Mouse (Mus musculus): ENCODE results near the gene Glg1.
"Not testable (repeated sequence)": the region's sequence is repeated elsewhere in the genome, so short reads cannot be mapped to it uniquely, and the experiment has no call there.

Gene Glg1

DNA sequence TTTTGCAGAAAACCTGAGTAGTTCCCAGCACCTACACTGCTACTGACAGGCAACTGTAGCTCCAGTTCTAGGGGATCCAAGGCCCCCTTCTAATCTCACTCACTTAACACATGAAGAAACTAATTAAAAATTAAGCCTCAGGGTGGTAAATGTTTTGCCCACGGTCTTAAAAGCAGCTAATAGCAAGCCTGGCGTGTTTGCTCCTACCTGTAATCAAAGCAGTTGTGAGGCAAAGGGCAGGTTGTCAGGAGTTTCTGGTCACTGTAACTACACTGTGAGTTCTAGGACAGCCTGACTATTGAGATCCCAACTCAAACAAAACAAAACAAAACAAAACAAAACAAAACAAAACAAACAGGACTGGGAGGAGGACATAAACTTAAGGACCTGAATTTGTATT is 8.9 kb downstream of the Glg1 start:
- no peak for DNase-seq

DNA sequence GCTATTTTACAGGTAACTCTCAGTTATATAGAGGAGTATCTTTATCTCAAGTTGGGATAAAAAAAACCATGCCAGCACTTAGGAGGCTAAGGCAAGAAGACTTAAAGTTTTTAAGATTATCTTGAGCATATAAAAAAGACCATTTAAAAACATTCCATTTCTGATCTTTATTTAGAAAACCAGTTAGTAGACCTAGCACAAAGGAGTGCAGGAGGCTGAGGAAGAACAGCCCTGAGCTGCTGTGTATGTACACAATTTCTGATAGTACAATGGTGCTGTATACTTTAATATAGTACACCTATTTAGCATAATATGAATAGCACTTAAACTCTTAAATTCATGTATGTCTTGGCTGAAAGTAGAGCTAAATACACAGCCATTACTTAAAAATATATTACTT is 10.9 kb downstream of the Glg1 start:
- DNase-seq = no peak

- not testable (repeated sequence) for DNase-seq
Observed at GRCm38 (mm10) chr8:111246864-111247263, 12.2 kb downstream of the Glg1 start.

- no peak for DNase-seq
Observed at GRCm38 (mm10) chr8:111246287-111246830, 12.7 kb downstream of the Glg1 start.

- no peak for DNase-seq
Observed at GRCm38 (mm10) chr8:111237301-111237700, 21.7 kb downstream of the Glg1 start.

DNA sequence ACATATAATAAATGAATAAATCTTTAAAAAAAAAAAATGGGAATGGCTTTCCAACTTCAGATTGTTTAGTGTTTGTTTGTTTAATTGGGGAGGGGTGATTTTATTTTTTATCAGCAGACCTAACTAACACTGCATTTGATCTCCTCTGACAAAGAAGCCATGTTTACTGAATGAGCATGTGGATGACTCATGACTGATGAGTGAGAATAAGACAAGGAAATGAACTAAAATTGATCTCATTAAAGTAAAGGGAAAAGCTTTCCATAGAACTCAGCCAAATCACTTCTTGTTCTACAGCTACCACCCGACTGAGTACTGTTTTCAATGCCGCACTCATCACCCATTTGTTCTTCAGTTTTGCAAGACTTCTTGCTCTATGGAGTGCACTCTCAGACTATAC is 25.3 kb downstream of the Glg1 start:
- no peak for DNase-seq

GRCm38 (mm10) chr8:111224153-111224552 is 34.9 kb downstream of the Glg1 start:
- DNase-seq = peak; percentile 5 to 10

DNA sequence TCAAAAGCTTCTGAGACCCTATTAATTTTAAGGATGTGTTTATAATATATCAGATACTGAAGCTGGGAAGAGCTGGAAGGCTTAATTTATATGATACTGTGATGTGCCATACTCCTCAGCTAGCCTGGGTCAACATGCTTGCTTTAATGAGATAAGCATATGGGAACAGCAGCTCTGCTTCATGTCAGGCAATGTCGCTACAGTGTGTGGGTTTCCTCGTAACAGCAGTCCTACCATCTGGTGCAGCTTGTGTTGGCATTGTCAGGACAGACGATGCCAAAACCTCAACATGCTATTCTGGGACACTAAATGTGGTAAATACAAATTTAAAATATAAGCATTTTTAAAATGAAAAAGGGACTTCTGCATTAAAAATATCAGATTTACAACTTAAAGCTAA is 40.9 kb downstream of the Glg1 start:
- DNase-seq = peak; percentile 20 to 52

GRCm38 (mm10) chr8:111213406-111213805 is 45.6 kb downstream of the Glg1 start:
- no peak for DNase-seq

GRCm38 (mm10) chr8:111211180-111211579 is 47.8 kb downstream of the Glg1 start:
- no peak for DNase-seq

- DNase-seq = no peak
Observed at GRCm38 (mm10) chr8:111209874-111210273, 49.1 kb downstream of the Glg1 start.

- DNase-seq = no peak
Observed at GRCm38 (mm10) chr8:111206321-111206720, 52.7 kb downstream of the Glg1 start.

DNA sequence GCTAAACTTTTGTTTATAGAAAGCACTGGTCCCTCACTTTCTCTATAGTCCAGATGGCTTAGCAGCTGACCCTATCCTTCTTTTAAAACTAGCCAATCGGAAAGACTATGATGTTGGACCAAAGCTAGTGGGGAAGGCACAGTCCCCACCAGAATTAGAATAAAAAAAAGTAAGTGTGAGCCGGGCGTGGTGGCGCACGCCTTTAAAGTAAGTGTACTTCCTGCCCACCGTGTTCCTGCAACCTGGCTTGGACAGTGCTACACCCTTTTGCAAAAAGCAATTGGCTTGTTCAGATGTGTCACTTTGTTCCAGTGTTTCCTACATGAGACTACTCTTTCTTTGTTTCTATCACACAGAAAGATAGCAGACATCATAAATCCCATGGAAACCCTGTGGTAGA is 54.0 kb downstream of the Glg1 start:
- no peak for DNase-seq

GRCm38 (mm10) chr8:111203341-111203740 is 55.7 kb downstream of the Glg1 start:
- DNase-seq = no peak

DNA sequence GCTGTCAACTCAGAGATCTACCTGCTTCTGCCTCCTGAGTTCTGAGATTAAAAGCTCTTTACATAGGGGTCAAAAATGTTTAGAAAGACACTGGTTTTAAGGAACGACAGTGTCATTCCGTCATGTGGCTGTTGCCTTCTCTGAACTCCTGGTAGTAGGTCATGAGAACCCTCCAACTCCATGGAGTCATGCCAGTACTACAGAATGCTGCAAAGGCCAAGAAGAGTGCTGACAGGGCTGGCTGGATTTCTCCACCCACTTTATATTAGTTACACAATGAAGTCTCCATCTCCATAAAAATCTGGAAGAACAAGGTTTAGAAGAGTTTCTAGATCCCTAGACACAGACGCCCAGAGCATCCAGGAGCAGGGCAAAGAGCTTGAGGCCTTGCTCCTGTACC is 61.0 kb downstream of the Glg1 start:
- DNase-seq = no peak

GRCm38 (mm10) chr8:111196181-111196580 is 62.8 kb downstream of the Glg1 start:
- no peak for DNase-seq

DNA sequence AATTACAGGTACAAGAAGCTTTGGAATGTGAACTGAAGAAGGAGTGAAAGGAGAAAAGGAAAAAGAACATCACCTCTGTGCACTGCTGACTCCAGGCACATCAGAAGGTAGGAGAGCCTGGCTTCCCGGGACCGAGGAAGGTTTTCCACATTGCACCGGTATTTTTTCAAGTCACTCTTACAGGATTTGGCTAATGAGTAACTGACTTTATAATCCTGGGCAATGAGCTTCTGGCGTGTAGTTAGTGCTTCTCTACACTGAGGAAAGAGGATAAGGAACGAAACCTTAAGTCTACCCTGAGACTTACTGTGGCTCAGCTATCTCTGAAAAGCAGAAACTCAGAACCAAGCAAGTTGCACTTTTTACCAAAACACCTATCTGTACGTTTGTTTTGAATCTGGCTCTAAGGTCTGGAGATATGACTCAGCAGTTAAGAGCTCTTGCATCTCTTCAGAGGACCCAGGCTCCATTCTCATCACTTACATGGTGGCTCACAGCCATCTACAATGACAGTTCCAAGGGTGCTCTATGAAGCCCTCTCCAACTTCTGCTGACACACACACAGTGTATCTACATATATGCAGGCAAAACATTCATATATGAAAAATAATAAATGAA is 70.3 kb downstream of the Glg1 start:
- no peak for DNase-seq

DNA sequence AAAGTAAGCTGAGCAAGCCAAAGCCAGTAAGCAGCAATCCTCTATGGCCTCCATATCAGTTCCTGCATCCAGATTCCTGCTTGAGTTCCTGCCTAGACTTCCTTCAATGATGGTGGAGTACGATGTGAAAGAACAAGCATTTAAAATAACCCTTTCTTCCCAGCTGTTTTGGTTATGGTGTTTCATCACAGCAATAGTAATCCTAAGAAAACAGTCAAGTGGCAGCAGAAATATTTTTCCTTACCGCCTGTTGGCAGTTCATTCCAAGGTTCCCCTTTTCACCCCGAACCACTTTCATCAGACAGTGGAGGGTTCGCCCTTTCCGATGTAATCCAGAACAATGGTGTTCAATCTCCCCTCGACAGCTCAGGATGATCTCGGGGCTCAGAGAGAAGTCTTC is 71.5 kb downstream of the Glg1 start:
- DNase-seq = no peak

DNA sequence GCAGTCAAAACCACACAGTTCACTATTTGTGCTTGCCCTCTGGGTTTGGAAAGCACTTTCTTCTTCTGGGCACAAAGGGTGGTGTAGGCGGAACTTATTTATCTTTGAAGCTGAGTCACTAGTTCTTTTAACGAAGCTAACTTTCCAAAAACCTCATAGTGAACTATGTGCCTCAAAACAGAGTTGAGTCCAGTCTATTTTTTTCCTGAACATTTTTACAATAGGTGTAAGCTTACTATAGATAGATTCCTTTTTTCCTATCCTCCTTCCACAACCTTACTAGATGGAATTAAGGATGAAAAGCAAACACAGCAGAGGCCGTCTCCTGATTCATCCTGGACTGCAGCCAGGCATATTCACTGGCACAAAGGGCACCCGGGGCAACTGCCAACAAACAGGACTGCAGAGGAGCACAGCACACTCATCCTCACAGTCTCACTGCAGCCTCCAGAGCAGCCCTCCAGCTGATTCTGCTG is 73.5 kb downstream of the Glg1 start:
- peak; percentile 79 to 85 for DNase-seq

DNA sequence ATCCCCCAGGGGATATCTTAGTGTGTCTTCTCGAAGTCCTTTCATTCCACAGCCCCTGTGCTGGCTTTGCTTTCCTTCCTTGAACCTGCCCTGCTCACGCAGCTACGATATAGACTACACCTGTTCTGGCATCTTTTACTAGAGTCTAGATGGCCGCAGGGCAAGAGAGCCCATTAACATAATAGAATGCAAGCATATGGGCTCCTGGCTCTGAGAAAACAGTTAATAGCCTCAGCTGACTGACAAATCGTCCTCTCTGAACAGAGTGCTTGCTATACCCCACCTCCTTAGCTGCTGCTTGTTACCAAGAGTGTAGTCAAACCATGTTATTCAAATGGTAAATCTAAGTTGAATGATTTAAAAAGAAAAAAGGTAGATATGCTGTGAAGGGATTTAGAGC is 87.4 kb downstream of the Glg1 start:
- DNase-seq = no peak

DNA sequence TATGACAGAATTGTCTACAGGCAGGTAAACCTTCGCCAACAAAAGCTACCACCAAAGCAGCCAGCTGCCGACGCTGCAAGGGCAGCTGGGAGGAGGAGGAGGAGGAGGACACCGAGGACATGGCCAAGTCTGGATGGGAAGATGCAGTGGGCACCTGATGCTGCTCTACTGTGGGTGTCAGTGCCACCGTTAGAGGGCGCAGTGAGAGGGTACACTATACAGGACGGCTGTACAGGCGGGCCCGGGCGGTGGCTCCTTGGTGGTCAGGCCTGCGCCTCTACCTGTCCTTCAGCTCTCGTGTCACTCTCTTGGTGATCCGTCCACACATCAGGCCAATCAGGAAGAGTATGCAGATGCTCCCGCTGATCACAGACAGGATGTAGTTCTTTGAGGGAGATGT is 101.4 kb downstream of the Glg1 start:
- peak; percentile 57 to 80 for DNase-seq

DNA sequence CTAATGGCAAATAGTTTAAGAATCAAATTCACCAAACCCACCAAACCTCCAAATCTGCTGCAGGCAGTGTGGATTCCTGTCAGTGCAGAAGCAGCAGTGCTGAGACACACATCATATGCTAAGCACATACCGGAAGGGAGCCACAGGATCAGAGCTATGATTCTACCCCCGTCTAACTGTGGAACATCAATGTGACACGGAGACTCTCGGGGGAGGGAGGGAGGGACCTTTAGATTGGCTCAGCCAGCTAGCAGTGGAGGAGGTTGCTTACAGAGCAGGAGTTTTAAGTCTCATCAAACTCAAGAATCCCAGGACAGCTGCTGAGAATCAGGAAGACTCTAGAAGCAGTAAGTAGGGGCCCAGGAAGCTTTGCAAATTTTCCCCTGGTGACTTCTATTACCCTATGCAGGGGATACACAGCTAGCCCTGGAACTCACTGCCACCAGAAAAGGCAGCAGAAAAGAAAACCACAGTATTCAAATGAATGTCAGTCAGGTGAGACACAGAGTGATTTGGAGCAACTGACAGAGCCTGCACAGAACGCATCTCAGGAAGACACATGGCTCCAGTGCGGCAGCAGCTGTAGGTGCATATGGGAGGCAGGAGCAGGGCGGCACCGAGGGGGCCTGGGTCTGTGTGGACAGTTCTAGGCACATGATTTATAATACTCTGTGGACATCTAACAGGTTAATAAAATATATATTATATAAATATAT is 103.1 kb downstream of the Glg1 start:
- no peak for DNase-seq

DNA sequence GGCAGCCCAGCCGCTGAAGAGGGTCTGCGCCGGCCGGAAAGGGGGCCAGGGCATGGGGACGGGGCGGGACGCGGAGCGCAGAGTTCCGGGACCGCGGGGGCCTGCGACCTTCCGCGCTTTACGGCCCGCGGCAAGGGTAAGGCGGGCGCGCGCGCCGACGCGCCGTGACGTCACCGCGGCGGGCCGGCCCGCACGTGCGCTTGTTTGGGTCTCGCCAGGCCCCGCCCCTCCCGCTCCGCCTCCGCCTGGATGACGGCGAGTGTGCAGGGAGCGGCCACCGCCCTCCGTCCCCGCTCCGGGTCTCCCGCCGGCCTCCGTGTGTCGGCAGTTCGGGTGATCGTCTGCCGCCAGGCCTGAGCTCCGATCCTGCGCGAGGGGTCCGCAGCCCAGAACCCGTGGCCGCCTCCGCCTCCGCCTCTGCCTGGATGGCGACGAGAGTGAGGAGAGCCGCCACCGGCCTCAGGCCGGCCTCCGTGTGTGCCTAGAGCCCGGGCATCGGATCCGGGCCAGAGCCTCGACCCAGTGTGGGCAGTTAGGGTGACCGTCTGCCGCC is 113.5 kb downstream of the Glg1 start:
- DNase-seq = peak; percentile 97

GRCm38 (mm10) chr8:111144901-111145459 is 114.0 kb downstream of the Glg1 start:
- peak; percentile 41 to 47 for DNase-seq

Measured in cerebellum, postnatal 14 days (tissue).